Mouse (Mus musculus) hematopoietic stem cell, adult 5-6 weeks (primary cell): Measurements from ENCODE around the gene Cox20. TPM values are rescaled to one million over a fixed set of nuclear protein-coding genes. Genes with fewer than 3 reads are reported as not detected.

Experiments
- ATAC-seq, 2 experiments: fragments of 125-278 bp in 1 of 2; replicated peaks in 1 of 2; 2 replicates each; pipeline ENCODE4 v1.8.0; 2016 to 2017; ENCODE audit warnings: inconsistent platforms in 2 of 2, mild to moderate bottlenecking in 2 of 2, moderate number of reproducible peaks in 2 of 2, low read depth in 1 of 2, moderate TSS enrichment in 1 of 2; ENCODE audit not compliant: low FRiP score in 2 of 2, poor library complexity in 2 of 2, severe bottlenecking in 2 of 2, insufficient read depth in 1 of 2, low TSS enrichment in 1 of 2
- total RNA-seq: library from RNA; stranded (forward); fragments of 172-1452, 232-1000 nt; gene quantifications from 2 replicates; pipeline ENCODE4 v1.2.3, GENCODE M21; 2017

The Cox20 gene
- total RNA-seq, 1 experiment from 2014 or later: 199 TPM

- ATAC-seq: no peak
These were observed 1.5 kb upstream of the Cox20 start for GRCm38 (mm10) chr1:178317275-178318001.

GRCm38 (mm10) chr1:178318002-178318388 is 935 bp upstream of the Cox20 start:
- ATAC-seq: peak; percentile 40 to 57

- ATAC-seq: peak in 1 of 2 experiments; percentile 2; a peak in 1 of 4 replicates
These were observed 536 bp downstream of the Cox20 start for GRCm38 (mm10) chr1:178319295-178320037.

- ATAC-seq: no peak
These were observed 1.2 kb downstream of the Cox20 start for GRCm38 (mm10) chr1:178320038-178320722.

GRCm38 (mm10) chr1:178320723-178321590 is 2.0 kb downstream of the Cox20 start:
- ATAC-seq: 0 out of 4 replicates have a peak, but pooled peaks of 1 of the 2 experiments have one; percentile 7

- ATAC-seq: no peak
These were observed 2.9 kb downstream of the Cox20 start for GRCm38 (mm10) chr1:178321730-178322357.

GRCm38 (mm10) chr1:178323235-178323634 is 4.3 kb downstream of the Cox20 start:
- ATAC-seq: no peak

GRCm38 (mm10) chr1:178324568-178324967 is 5.6 kb downstream of the Cox20 start:
- ATAC-seq: no peak

- no peak for ATAC-seq
These were observed 7.4 kb downstream of the Cox20 start for GRCm38 (mm10) chr1:178326357-178326756.

- ATAC-seq: no peak
These were observed 8.0 kb downstream of the Cox20 start for GRCm38 (mm10) chr1:178326950-178327349.

- no peak for ATAC-seq
These were observed 10.1 kb downstream of the Cox20 start for GRCm38 (mm10) chr1:178329017-178329416.

- no peak for ATAC-seq
These were observed 11.0 kb downstream of the Cox20 start for GRCm38 (mm10) chr1:178329946-178330345.

- no peak for ATAC-seq
These were observed 16.9 kb downstream of the Cox20 start for GRCm38 (mm10) chr1:178335860-178336261.

- ATAC-seq: peak; percentile 61 to 67
These were observed 17.4 kb downstream of the Cox20 start for GRCm38 (mm10) chr1:178336289-178336775.

GRCm38 (mm10) chr1:178336777-178337481 is 18.0 kb downstream of the Cox20 start:
- ATAC-seq: peak in 1 of 2 experiments; percentile 26; a peak in 2 of 4 replicates
